In the genomic region with DNA sequence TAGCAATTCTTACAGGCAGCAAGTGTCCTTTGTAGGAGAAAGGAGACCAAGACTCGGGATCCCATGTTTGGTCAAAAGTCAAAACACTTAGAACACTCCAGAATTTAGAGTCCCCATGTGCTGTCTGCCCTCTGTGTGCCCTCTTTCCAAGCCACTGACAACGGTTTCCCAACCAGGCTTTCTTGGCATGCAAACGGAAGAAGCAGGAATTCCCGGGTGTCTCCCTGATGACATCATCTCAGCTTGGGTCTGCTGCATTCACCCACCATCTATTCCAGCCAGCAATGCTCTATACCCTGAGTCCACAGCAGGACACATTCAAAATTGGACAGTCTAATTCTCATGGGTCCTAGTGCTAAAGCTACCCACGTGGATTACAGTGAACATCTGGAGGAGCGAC, we compare ENCODE assay signal across 11 mouse cellular contexts. TPM values are rescaled to one million over a fixed set of nuclear protein-coding genes. Genes with fewer than 3 reads are reported as not detected.
A peak's percentile ranks its signal among the peaks of the same experiment; 100 is the strongest.
DNase-seq lines count a peak whose midpoint lies in the region; ATAC-seq and TF ChIP-seq lines count a peak whose summit lies in the region.
"Had no signal": no experiment of that assay in that cellular context is flagged by ENCODE, and none has a peak within 500 bp of the region (broad histone marks: within the 10 kb centered on the region; RNA-seq: fewer than 3 reads in every experiment).

No protein-coding gene starts in this region.

- no peak for TF ChIP-seq POLR2A in limb, embryonic 14.5 days (IDR thresholded peaks at IDR 0.05; ENCODE audit: borderline replicate concordance, extremely low read depth, insufficient read depth, insufficient read length)

- H3K4me2 ChIP-seq in kidney, embryonic 15.5 days = no peak overlapping the region
- no peak overlapping the region for H3K4me2 ChIP-seq in kidney, embryonic 16.5 days (replicated peaks; ENCODE audit: low read depth, low read length)
- no peak overlapping the region for H3K4me2 ChIP-seq in embryonic facial prominence, embryonic 14.5 days (ENCODE audit: low read depth, low read length)
- peak overlapping the region; percentile 44; the same call in 1 of the 2 replicates for H3K4me2 ChIP-seq in limb, embryonic 14.5 days (replicated peaks; ENCODE audit: low read depth, low read length, severe bottlenecking)

- H3K9me3 ChIP-seq in kidney, embryonic 15.5 days (replicated peaks) = no peaks in the 10 kb centered on the region
- H3K9me3 ChIP-seq in kidney, embryonic 16.5 days (ENCODE audit: low read length) = no peaks in the 10 kb centered on the region
- no peaks in the 10 kb centered on the region for H3K9me3 ChIP-seq in embryonic facial prominence, embryonic 14.5 days (ENCODE audit: control insufficient read depth, low read length)
- H3K9me3 ChIP-seq in limb, embryonic 14.5 days (ENCODE audit: control insufficient read depth, low read length) = no peaks in the 10 kb centered on the region

- WGBS in kidney, embryonic 15.5 days = 39% methylated on average over 6 of the region's 6 CpGs
- 41% methylated on average over 6 of the region's 6 CpGs for WGBS in kidney, embryonic 16.5 days
- 44% methylated on average over 6 of the region's 6 CpGs for WGBS in embryonic facial prominence, embryonic 14.5 days
- WGBS in limb, embryonic 14.5 days = 51% methylated on average over 6 of the region's 6 CpGs

- H3K4me1 ChIP-seq in kidney, embryonic 15.5 days = peaks cover 61% of the 10 kb centered on the region
- peaks cover 38% of the 10 kb centered on the region for H3K4me1 ChIP-seq in kidney, embryonic 16.5 days (ENCODE audit: insufficient read depth, low read length)
- H3K4me1 ChIP-seq in embryonic facial prominence, embryonic 14.5 days (ENCODE audit: control insufficient read depth, insufficient read depth, low read length) = peaks cover 46% of the 10 kb centered on the region
- H3K4me1 ChIP-seq in limb, embryonic 14.5 days (ENCODE audit: control insufficient read depth, insufficient read depth, low read length) = peaks cover 58% of the 10 kb centered on the region

- H3K36me3 ChIP-seq in kidney, embryonic 15.5 days = peaks cover 47% of the 10 kb centered on the region
- H3K36me3 ChIP-seq in kidney, embryonic 16.5 days (ENCODE audit: insufficient read depth, low read length) = peaks cover 3% of the 10 kb centered on the region; the same call in 1 of the 2 replicates
- H3K36me3 ChIP-seq in embryonic facial prominence, embryonic 14.5 days (ENCODE audit: control insufficient read depth, insufficient read depth, low read length) = peaks cover 54% of the 10 kb centered on the region
- H3K36me3 ChIP-seq in limb, embryonic 14.5 days (ENCODE audit: control insufficient read depth, insufficient read depth, low read length) = peaks cover 50% of the 10 kb centered on the region

- peak; percentile 32 for DNase-seq in adrenal gland, adult 2 months
- no peak for DNase-seq in adrenal gland, postnatal 36 days
- DNase-seq in embryonic facial prominence, embryonic 14.5 days (ENCODE audit: low spot score) = peak; percentile 17
- no peak for DNase-seq in limb, embryonic 14.5 days (ENCODE audit: low spot score)
- no peak for DNase-seq in retina, embryonic 14.5 days (ENCODE audit: low spot score)
- DNase-seq in c-Kit-positive CD71-positive TER-119-positive erythroid progenitor cells, embryonic 14.5 days (ENCODE audit: low spot score) = no peak
- DNase-seq: cerebellum, adult 2 months; right cerebral cortex, postnatal 25 days had no signal

- H3K27me3 ChIP-seq in kidney, embryonic 15.5 days = no peaks in the 10 kb centered on the region
- H3K27me3 ChIP-seq in kidney, embryonic 16.5 days (ENCODE audit: insufficient read depth, low read length) = no peaks in the 10 kb centered on the region
- H3K27me3 ChIP-seq in embryonic facial prominence, embryonic 14.5 days (replicated peaks; ENCODE audit: control insufficient read depth, insufficient read depth, low read length) = no peaks in the 10 kb centered on the region
- no peaks in the 10 kb centered on the region for H3K27me3 ChIP-seq in limb, embryonic 14.5 days (ENCODE audit: control insufficient read depth, insufficient read depth, low read length)

- no peak for ATAC-seq in kidney, embryonic 15.5 days (replicated peaks; ENCODE audit: low FRiP score)
- ATAC-seq in kidney, embryonic 16.5 days (ENCODE audit: low FRiP score, low TSS enrichment) = no peak
- ATAC-seq in embryonic facial prominence, embryonic 14.5 days (ENCODE audit: low read depth) = no peak
- ATAC-seq in limb, embryonic 14.5 days (ENCODE audit: low FRiP score, low read depth) = no peak

- H3K9ac ChIP-seq in kidney, embryonic 15.5 days = no peak overlapping the region
- no peak overlapping the region for H3K9ac ChIP-seq in kidney, embryonic 16.5 days (replicated peaks; ENCODE audit: low read length)
- no peak overlapping the region for H3K9ac ChIP-seq in embryonic facial prominence, embryonic 14.5 days (ENCODE audit: low read depth, low read length)
- H3K9ac ChIP-seq in limb, embryonic 14.5 days (ENCODE audit: low read depth, low read length, severe bottlenecking) = 0 out of 2 replicates have a peak overlapping the region, but pooled peaks have one; percentile 12

- H3K27ac ChIP-seq in kidney, embryonic 15.5 days = peak overlapping the region; percentile 34; the same call in 1 of the 2 replicates
- no peak overlapping the region for H3K27ac ChIP-seq in kidney, embryonic 16.5 days (ENCODE audit: low read length)
- H3K27ac ChIP-seq in embryonic facial prominence, embryonic 14.5 days (replicated peaks; ENCODE audit: low read depth, low read length) = peak overlapping the region; percentile 99
- peak overlapping the region; percentile 98 for H3K27ac ChIP-seq in limb, embryonic 14.5 days (replicated peaks; ENCODE audit: low read depth, low read length)

- no peak overlapping the region for H3K4me3 ChIP-seq in kidney, embryonic 15.5 days (replicated peaks)
- H3K4me3 ChIP-seq in kidney, embryonic 16.5 days (ENCODE audit: low read length) = no peak overlapping the region
- no peak overlapping the region for H3K4me3 ChIP-seq in embryonic facial prominence, embryonic 14.5 days (ENCODE audit: low read depth, low read length)
- no peak overlapping the region for H3K4me3 ChIP-seq in limb, embryonic 14.5 days (replicated peaks; ENCODE audit: low read length)

RNA-seq across cellular contexts. Expression of a gene that starts 11.4 kb away (rescaled TPM):
- 100 to 1,000 TPM; 116 to 185 TPM for total RNA-seq in adrenal gland, adult 2 months (2021)
- 54.6 and 58.7 TPM in 2 replicates for polyA plus RNA-seq in adrenal gland, adult 2 months (2012; rRNA removed)
- total RNA-seq in adrenal gland, postnatal 36 days (2021) = 100 to 1,000 TPM; 114 to 115 TPM
- polyA plus RNA-seq in kidney, embryonic 15.5 days (2015; fragmentation: Nextera tagmentation; extraction: Ambion mirVana) = 201 and 233 TPM in 2 replicates
- 239 and 266 TPM in 2 replicates for polyA plus RNA-seq in kidney, embryonic 16.5 days (2015; fragmentation: Nextera tagmentation; extraction: Ambion mirVana)
- 393 and 439 TPM in 2 replicates for polyA plus RNA-seq in embryonic facial prominence, embryonic 14.5 days (2014; fragmentation: Nextera tagmentation; extraction: Ambion mirVana)
- polyA plus RNA-seq in limb, embryonic 14.5 days (2012; rRNA removed) = 272 and 281 TPM in 2 replicates
- 390 and 395 TPM in 2 replicates for polyA plus RNA-seq in limb, embryonic 14.5 days (2014; fragmentation: Nextera tagmentation; extraction: Ambion mirVana)

RNA-seq across cellular contexts. Expression of a gene that starts 56.1 kb away (rescaled TPM):
- 10 to 100 TPM in 1 of 2 experiments, 1 to 10 TPM in 1; 9.5 to 14.8 TPM for total RNA-seq in adrenal gland, adult 2 months (2021)
- polyA plus RNA-seq in adrenal gland, adult 2 months (2012; rRNA removed) = 1.9 and 2.1 TPM in 2 replicates
- total RNA-seq in adrenal gland, postnatal 36 days (2021) = 1 to 10 TPM; 7.3 to 10.0 TPM
- polyA plus RNA-seq in kidney, embryonic 15.5 days (2015; fragmentation: Nextera tagmentation; extraction: Ambion mirVana) = 3.2 and 3.3 TPM in 2 replicates
- 3.0 and 3.6 TPM in 2 replicates for polyA plus RNA-seq in kidney, embryonic 16.5 days (2015; fragmentation: Nextera tagmentation; extraction: Ambion mirVana)
- polyA plus RNA-seq in embryonic facial prominence, embryonic 14.5 days (2014; fragmentation: Nextera tagmentation; extraction: Ambion mirVana) = 2.2 and 2.7 TPM in 2 replicates
- polyA plus RNA-seq in limb, embryonic 14.5 days (2012; rRNA removed) = 1.2 and 1.6 TPM in 2 replicates
- polyA plus RNA-seq in limb, embryonic 14.5 days (2014; fragmentation: Nextera tagmentation; extraction: Ambion mirVana) = 1.1 and 1.3 TPM in 2 replicates
- total RNA-seq: layer of hippocampus, postnatal 14 days had no signal

RNA-seq across cellular contexts. Expression of a gene that starts 59.1 kb away (rescaled TPM):
- 10 to 100 TPM; 82.2 to 88.8 TPM for total RNA-seq in adrenal gland, adult 2 months (2021)
- polyA plus RNA-seq in adrenal gland, adult 2 months (2012; rRNA removed) = 59.0 and 63.6 TPM in 2 replicates
- total RNA-seq in adrenal gland, postnatal 36 days (2021) = 10 to 100 TPM; 66.4 to 76.0 TPM
- polyA plus RNA-seq in kidney, embryonic 15.5 days (2015; fragmentation: Nextera tagmentation; extraction: Ambion mirVana) = 16.8 and 20.7 TPM in 2 replicates
- 20.2 and 22.0 TPM in 2 replicates for polyA plus RNA-seq in kidney, embryonic 16.5 days (2015; fragmentation: Nextera tagmentation; extraction: Ambion mirVana)
- 20.4 and 21.0 TPM in 2 replicates for polyA plus RNA-seq in embryonic facial prominence, embryonic 14.5 days (2014; fragmentation: Nextera tagmentation; extraction: Ambion mirVana)
- 21.6 and 24.8 TPM in 2 replicates for polyA plus RNA-seq in limb, embryonic 14.5 days (2012; rRNA removed)
- polyA plus RNA-seq in limb, embryonic 14.5 days (2014; fragmentation: Nextera tagmentation; extraction: Ambion mirVana) = 20.0 and 20.6 TPM in 2 replicates

Comparison
In these comparisons a context has a peak if more than half of its experiments do, and no peak if none do; other contexts are left out.
1. DNase-seq: peak in adrenal gland, adult 2 months (single experiment) and embryonic facial prominence, embryonic 14.5 days (single experiment); none in adrenal gland, postnatal 36 days (0 of 2), limb, embryonic 14.5 days (single experiment), retina, embryonic 14.5 days (single experiment) and c-Kit-positive CD71-positive TER-119-positive erythroid progenitor cells, embryonic 14.5 days (single experiment).